Comparison of ENCODE assay signal across 14 mouse cellular contexts in genomic region chr2:59170593-59170992, GRCm38 (mm10).
"Had no signal": no experiment of that assay in that cellular context is flagged by ENCODE, and none has a peak within 500 bp of the region (broad histone marks: within the 10 kb centered on the region; RNA-seq: fewer than 3 reads in every experiment).

No protein-coding gene starts in this region.

- H3K4me1 ChIP-seq: neural tube, embryonic 12.5 days had no signal

- H3K27ac ChIP-seq: hindbrain, postnatal 0 days; intestine, embryonic 15.5 days; left cerebral cortex, adult 2 months; limb, embryonic 13.5 days; liver, embryonic 15.5 days; midbrain, embryonic 15.5 days; neural tube, embryonic 12.5 days had no signal

- H3K4me2 ChIP-seq: intestine, embryonic 15.5 days; limb, embryonic 13.5 days; liver, embryonic 15.5 days; midbrain, embryonic 11.5 days; midbrain, embryonic 15.5 days; neural tube, embryonic 12.5 days had no signal

- H3K9ac ChIP-seq: intestine, embryonic 15.5 days; limb, embryonic 13.5 days; liver, embryonic 15.5 days; midbrain, embryonic 15.5 days; neural tube, embryonic 12.5 days had no signal

- DNase-seq: kidney, adult 9 months; kidney, postnatal 10 days; retina, postnatal 1 day; right cerebral cortex, postnatal 4 days; spleen, adult 18-20 months; thymus, postnatal 36 days had no signal

- H3K36me3 ChIP-seq: intestine, embryonic 15.5 days; limb, embryonic 13.5 days; liver, embryonic 15.5 days; midbrain, embryonic 15.5 days; neural tube, embryonic 12.5 days had no signal

- H3K27me3 ChIP-seq: intestine, embryonic 15.5 days; limb, embryonic 13.5 days; liver, embryonic 15.5 days; midbrain, embryonic 15.5 days; neural tube, embryonic 12.5 days had no signal

- ATAC-seq: hindbrain, postnatal 0 days; midbrain, embryonic 15.5 days had no signal

- H3K9me3 ChIP-seq: intestine, embryonic 15.5 days; liver, embryonic 15.5 days; midbrain, embryonic 15.5 days; neural tube, embryonic 12.5 days had no signal

- H3K4me3 ChIP-seq: intestine, embryonic 15.5 days; left cerebral cortex, adult 2 months; limb, embryonic 13.5 days; liver, embryonic 15.5 days; midbrain, embryonic 15.5 days; neural tube, embryonic 12.5 days had no signal
